Mouse (Mus musculus): ENCODE data around the gene Cybrd1.
A peak's percentile ranks its signal among the peaks of the same experiment; 100 is the strongest.

Cybrd1 gene

GRCm38 (mm10) chr2:71123591-71123990 is 5.9 kb downstream of the Cybrd1 start:
- DNase-seq = no peak

- DNase-seq = no peak
These were observed 10.2 kb downstream of the Cybrd1 start for GRCm38 (mm10) chr2:71127779-71128534.

- no peak for DNase-seq
These were observed 12.6 kb downstream of the Cybrd1 start for GRCm38 (mm10) chr2:71130366-71130765.

GRCm38 (mm10) chr2:71131866-71132496 is 14.3 kb downstream of the Cybrd1 start:
- DNase-seq = no peak

- DNase-seq = no peak
These were observed 16.4 kb downstream of the Cybrd1 start for GRCm38 (mm10) chr2:71134041-71134505.

GRCm38 (mm10) chr2:71134836-71135235 is 17.1 kb downstream of the Cybrd1 start:
- DNase-seq = no peak

GRCm38 (mm10) chr2:71140622-71141021 is 22.9 kb downstream of the Cybrd1 start:
- no peak for DNase-seq

GRCm38 (mm10) chr2:71142410-71142809 is 24.7 kb downstream of the Cybrd1 start:
- no peak for DNase-seq

- DNase-seq = no peak
These were observed 28.1 kb downstream of the Cybrd1 start for GRCm38 (mm10) chr2:71145853-71146252.

- DNase-seq = no peak
These were observed 28.5 kb downstream of the Cybrd1 start for GRCm38 (mm10) chr2:71146266-71146665.

GRCm38 (mm10) chr2:71147816-71148215 is 30.1 kb downstream of the Cybrd1 start:
- no peak for DNase-seq

- no peak for DNase-seq
These were observed 34.4 kb downstream of the Cybrd1 start for GRCm38 (mm10) chr2:71152170-71152569.

- DNase-seq = peak; percentile 77
These were observed 37.8 kb downstream of the Cybrd1 start for GRCm38 (mm10) chr2:71155486-71155885.

- DNase-seq = no peak
These were observed 38.7 kb downstream of the Cybrd1 start for GRCm38 (mm10) chr2:71156446-71156845.

- DNase-seq = no peak
These were observed 40.2 kb downstream of the Cybrd1 start for GRCm38 (mm10) chr2:71157881-71158280.

- peak; percentile 11 for DNase-seq
These were observed 42.0 kb downstream of the Cybrd1 start for GRCm38 (mm10) chr2:71159576-71160306.

- peak; percentile 64 for DNase-seq
These were observed 42.7 kb downstream of the Cybrd1 start for GRCm38 (mm10) chr2:71160307-71160861.

- no peak for DNase-seq
These were observed 43.8 kb downstream of the Cybrd1 start for GRCm38 (mm10) chr2:71161558-71161957.

- DNase-seq = no peak
These were observed 45.3 kb downstream of the Cybrd1 start for GRCm38 (mm10) chr2:71162831-71163621.

GRCm38 (mm10) chr2:71167211-71167610 is 49.5 kb downstream of the Cybrd1 start:
- no peak for DNase-seq

- peak; percentile 24 for DNase-seq
These were observed 50.8 kb downstream of the Cybrd1 start for GRCm38 (mm10) chr2:71168461-71169021.

GRCm38 (mm10) chr2:71173031-71173430 is 55.3 kb downstream of the Cybrd1 start:
- DNase-seq = no peak

Data from retina, postnatal 1 day (tissue).